Mouse (Mus musculus): Measurements from ENCODE around the gene Pfkp. TPM values are rescaled to one million over a fixed set of nuclear protein-coding genes. Genes with fewer than 3 reads are reported as not detected.

The Pfkp gene
- total and polyA plus RNA-seq, 3 experiments = 53.3 to 175 TPM; not detected in 1

GRCm38 (mm10) chr13:6597801-6598200 is 50.8 kb downstream of the Pfkp start:
- H3K36me3 ChIP-seq (ENCODE audit: control insufficient read depth in 1 of 2, insufficient read depth in 2 of 2, low read length in 2 of 2) = peaks cover 0 to 16% of the 10 kb centered on the region in 2 experiments; a peak in 2 of 4 replicates
- H3K27me3 ChIP-seq (ENCODE audit: control insufficient read depth in 1 of 2, insufficient read depth in 2 of 2, low read length in 2 of 2) = no peaks in the 10 kb centered on the region
- no peak overlapping the region for H3K27ac ChIP-seq (ENCODE audit: control insufficient read depth, low read depth, low read length)
- no peaks in the 10 kb centered on the region for H3K9me3 ChIP-seq (replicated peaks; ENCODE audit: insufficient read depth, low read length)
- H3K9ac ChIP-seq (ENCODE audit: control insufficient read depth, low read depth, low read length, poor library complexity, severe bottlenecking) = no peak overlapping the region
- no peak for DNase-seq (ENCODE audit: low read depth, low spot score)
- H3K4me3 ChIP-seq (ENCODE audit: control insufficient read depth in 1 of 2, insufficient read depth in 1 of 2, low read depth in 2 of 2, low read length in 2 of 2) = no peak overlapping the region
- H3K4me1 ChIP-seq (ENCODE audit: control insufficient read depth in 1 of 2, insufficient read depth in 2 of 2, low read length in 2 of 2) = no peaks in the 10 kb centered on the region
- no peaks in the 10 kb centered on the region for H3K79me2 ChIP-seq (ENCODE audit: control insufficient read depth, insufficient read depth, low read length, poor library complexity)
- TF ChIP-seq ZC3H11A (IDR thresholded peaks at IDR 0.05; ENCODE audit: low read depth, low read length) = no peak
- no peak for TF ChIP-seq USF2 (IDR thresholded peaks at IDR 0.05; ENCODE audit: borderline replicate concordance in 1 of 2, insufficient read depth in 1 of 2, low read depth in 1 of 2, low read length in 2 of 2)
- TF ChIP-seq KAT2A (conservative IDR thresholded peaks at IDR 0.05; ENCODE audit: low read depth, low read length) = no peak
- no peak for TF ChIP-seq POLR2AphosphoS5 (IDR thresholded peaks at IDR 0.05; ENCODE audit: borderline replicate concordance, low read depth, low read length)
- no peak for TF ChIP-seq UBTF (IDR thresholded peaks at IDR 0.05; ENCODE audit: borderline replicate concordance, insufficient read depth, low read depth, low read length)
- TF ChIP-seq CHD1 (IDR thresholded peaks at IDR 0.05; ENCODE audit: low read depth, low read length) = no peak
- no peak for TF ChIP-seq EP300 (IDR thresholded peaks at IDR 0.05; ENCODE audit: low read depth in 1 of 2, low read length in 2 of 2)
- TF ChIP-seq CTCF (IDR thresholded peaks at IDR 0.05 in 2 of 3, conservative IDR thresholded peaks at IDR 0.05 in 1 of 3; ENCODE audit: control insufficient read depth in 1 of 3, insufficient read depth in 1 of 3, low read depth in 2 of 3, low read length in 3 of 3, poor library complexity in 1 of 3, severe bottlenecking in 1 of 3) = no peak
- TF ChIP-seq MAFK (IDR thresholded peaks at IDR 0.05; ENCODE audit: borderline replicate concordance, low read depth, low read length) = no peak
- no peak for TF ChIP-seq BHLHE40 (IDR thresholded peaks at IDR 0.05; ENCODE audit: borderline replicate concordance, low read depth, low read length)
- no peak for TF ChIP-seq MYB (IDR thresholded peaks at IDR 0.05; ENCODE audit: low read depth, low read length)
- no peak for TF ChIP-seq GATA1 (IDR thresholded peaks at IDR 0.05; ENCODE audit: low read depth, low read length)
- TF ChIP-seq SMC3 (IDR thresholded peaks at IDR 0.05; ENCODE audit: low read depth, low read length) = no peak
- TF ChIP-seq MYC (IDR thresholded peaks at IDR 0.05; ENCODE audit: low read depth, low read length) = no peak
- no peak for TF ChIP-seq TAL1 (IDR thresholded peaks at IDR 0.05; ENCODE audit: low read length)
- TF ChIP-seq JUND (IDR thresholded peaks at IDR 0.05; ENCODE audit: low read depth, low read length) = no peak
- no peak for TF ChIP-seq USF1 (IDR thresholded peaks at IDR 0.05; ENCODE audit: low read depth, low read length)

GRCm38 (mm10) chr13:6595403-6595802 is 53.2 kb downstream of the Pfkp start:
- Histone ChIP-seq H3K36me3 (ENCODE audit: control insufficient read depth in 1 of 2, insufficient read depth in 2 of 2, low read length in 2 of 2) (peaks cover 0 to 13% of the 10 kb centered on the region in 2 experiments; a peak in 2 of 4 replicates), H3K9me3 (replicated peaks; ENCODE audit: insufficient read depth, low read length) (no peaks in the 10 kb centered on the region), H3K27me3 (ENCODE audit: control insufficient read depth in 1 of 2, insufficient read depth in 2 of 2, low read length in 2 of 2) (no peaks in the 10 kb centered on the region), H3K9ac (ENCODE audit: control insufficient read depth, low read depth, low read length, poor library complexity, severe bottlenecking) (no peak overlapping the region), H3K4me3 (ENCODE audit: control insufficient read depth in 1 of 2, insufficient read depth in 1 of 2, low read depth in 2 of 2, low read length in 2 of 2) (no peak overlapping the region), H3K4me1 (ENCODE audit: control insufficient read depth in 1 of 2, insufficient read depth in 2 of 2, low read length in 2 of 2) (no peaks in the 10 kb centered on the region), H3K27ac (ENCODE audit: control insufficient read depth, low read depth, low read length) (no peak overlapping the region), H3K79me2 (ENCODE audit: control insufficient read depth, insufficient read depth, low read length, poor library complexity) (no peaks in the 10 kb centered on the region)
- no peak for TF ChIP-seq ETS1 (IDR thresholded peaks at IDR 0.05; ENCODE audit: low read depth, low read length)
- TF ChIP-seq CTCF (IDR thresholded peaks at IDR 0.05 in 2 of 3, conservative IDR thresholded peaks at IDR 0.05 in 1 of 3; ENCODE audit: control insufficient read depth in 1 of 3, insufficient read depth in 1 of 3, low read depth in 2 of 3, low read length in 3 of 3, poor library complexity in 1 of 3, severe bottlenecking in 1 of 3) = no peak
- no peak for TF ChIP-seq KAT2A (conservative IDR thresholded peaks at IDR 0.05; ENCODE audit: low read depth, low read length)
- no peak for TF ChIP-seq JUND (IDR thresholded peaks at IDR 0.05; ENCODE audit: low read depth, low read length)
- TF ChIP-seq RAD21 (IDR thresholded peaks at IDR 0.05; ENCODE audit: low read depth, low read length) = no peak
- no peak for TF ChIP-seq MYB (IDR thresholded peaks at IDR 0.05; ENCODE audit: low read depth, low read length)
- TF ChIP-seq UBTF (IDR thresholded peaks at IDR 0.05; ENCODE audit: borderline replicate concordance, insufficient read depth, low read depth, low read length) = no peak
- TF ChIP-seq ZKSCAN1 (IDR thresholded peaks at IDR 0.05; ENCODE audit: low read depth, low read length) = no peak
- no peak for TF ChIP-seq USF2 (IDR thresholded peaks at IDR 0.05; ENCODE audit: borderline replicate concordance in 1 of 2, insufficient read depth in 1 of 2, low read depth in 1 of 2, low read length in 2 of 2)
- no peak for TF ChIP-seq NELFE (IDR thresholded peaks at IDR 0.05; ENCODE audit: low read depth, low read length)
- no peak for TF ChIP-seq MYC (IDR thresholded peaks at IDR 0.05; ENCODE audit: low read depth, low read length)
- TF ChIP-seq ZMIZ1 (IDR thresholded peaks at IDR 0.05; ENCODE audit: low read depth, low read length) = no peak
- no peak for TF ChIP-seq MAZ (IDR thresholded peaks at IDR 0.05; ENCODE audit: low read depth, low read length)
- TF ChIP-seq ZNF384 (IDR thresholded peaks at IDR 0.05; ENCODE audit: low read depth, low read length) = no peak
- no peak for TF ChIP-seq NRF1 (IDR thresholded peaks at IDR 0.05; ENCODE audit: insufficient read depth, low read depth, low read length, poor library complexity, severe bottlenecking)
- no peak for DNase-seq (ENCODE audit: low read depth, low spot score)
